Mouse (Mus musculus) kidney, adult 11 months (tissue): Measurements from ENCODE around the gene Zfp385a.
"Not testable (repeated sequence)": the region's sequence is repeated elsewhere in the genome, so short reads cannot be mapped to it uniquely, and the experiment has no call there.

ENCODE experiments used
- DNase-seq: peaks from one replicate; pipeline ENCODE4 v3.0.0; 2022

The Zfp385a gene

DNA sequence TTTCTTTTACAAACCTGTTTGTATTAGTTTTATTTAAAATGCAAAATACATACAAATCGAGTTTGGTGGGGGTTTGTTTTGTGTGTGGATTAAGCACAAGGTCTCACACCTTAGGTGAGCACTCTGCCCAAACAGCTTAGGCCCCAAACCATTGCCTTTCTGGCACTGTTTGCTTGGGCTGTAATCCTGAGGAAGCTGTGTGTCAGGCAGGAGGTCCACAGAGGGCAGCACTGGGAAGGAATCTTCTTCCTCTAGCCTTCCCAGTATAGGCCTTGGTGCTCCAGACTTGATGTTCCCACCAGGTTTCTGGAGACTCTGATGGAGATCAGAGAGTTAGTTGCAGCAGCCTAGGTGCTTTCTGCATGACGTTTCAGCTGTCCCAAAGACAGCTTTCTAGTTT, 55.2 kb downstream of the Zfp385a start:
- DNase-seq = no peak

GRCm38 (mm10) chr15:103284066-103284465, 55.8 kb downstream of the Zfp385a start:
- no peak for DNase-seq

- DNase-seq = no peak
Observed at GRCm38 (mm10) chr15:103281465-103282205, 58.3 kb downstream of the Zfp385a start.

DNA sequence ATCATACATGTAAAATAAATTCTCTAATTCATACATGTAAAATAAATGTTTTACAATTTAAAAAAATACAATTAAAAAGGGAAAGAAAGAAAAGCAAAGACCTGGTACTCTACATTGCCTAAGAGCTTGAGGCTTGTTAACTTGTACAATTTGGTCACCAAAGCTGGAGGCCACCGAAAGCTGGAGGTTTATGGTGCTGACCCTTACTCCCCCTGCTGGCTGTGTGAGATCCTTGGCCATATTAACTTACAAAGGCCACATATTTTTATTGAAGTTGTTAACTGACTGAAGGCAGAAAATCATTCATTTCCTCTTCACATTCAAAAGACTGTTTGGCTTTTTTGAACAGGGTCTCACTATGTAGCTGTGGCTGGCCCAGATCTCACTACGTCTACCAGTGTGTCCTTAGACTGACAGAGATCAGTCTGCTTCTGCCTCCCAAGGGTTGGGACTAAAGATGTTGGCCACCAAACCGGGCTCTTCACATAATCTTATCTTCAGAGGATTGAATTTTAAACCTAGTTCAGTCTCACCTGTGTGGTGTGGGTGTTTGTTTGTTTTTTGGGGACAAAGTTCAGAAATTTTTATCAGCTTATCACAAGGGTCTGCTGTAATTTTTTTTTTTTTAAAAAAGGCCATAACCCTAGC, 59.0 kb downstream of the Zfp385a start:
- DNase-seq = no peak

DNA sequence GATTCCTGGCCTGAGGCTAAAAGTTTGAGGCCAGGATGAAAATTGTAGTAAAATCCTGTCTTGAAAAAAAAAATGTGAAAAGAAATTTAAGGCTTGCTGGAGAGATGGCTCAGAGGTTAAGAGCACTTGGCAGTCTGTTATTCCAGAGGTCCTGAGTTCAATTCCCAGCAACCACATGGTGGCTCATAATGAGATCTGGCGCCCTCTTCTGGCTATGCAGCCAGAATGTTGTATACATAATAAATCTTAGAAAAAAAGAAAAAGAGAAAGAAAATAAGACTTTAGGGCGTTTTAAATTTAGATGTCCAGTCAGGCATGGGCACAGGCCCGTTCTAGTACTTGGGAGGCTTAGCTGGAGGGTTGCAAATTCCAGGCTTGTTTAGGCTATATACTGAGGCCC, 60.1 kb downstream of the Zfp385a start:
- DNase-seq = no peak

DNA sequence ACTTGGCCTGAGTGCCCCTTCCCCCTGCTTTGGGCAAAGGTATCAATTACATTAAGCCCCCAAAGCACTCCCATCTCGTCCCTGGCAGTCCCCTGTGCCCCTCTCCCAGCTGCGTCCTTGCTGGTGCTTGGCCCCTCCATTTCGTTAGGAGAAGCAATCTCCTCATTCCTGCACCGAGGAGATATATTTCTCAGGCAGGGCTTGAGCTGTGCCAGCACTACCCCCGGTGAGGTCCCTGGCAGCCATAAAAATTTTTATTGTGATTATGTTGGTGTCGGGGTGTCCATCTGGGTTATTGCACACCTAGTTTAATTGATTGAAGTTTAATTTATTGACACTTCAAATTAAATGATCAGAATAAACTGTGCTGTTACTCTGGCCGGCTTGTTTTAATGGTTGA, 61.9 kb downstream of the Zfp385a start:
- DNase-seq = no peak

- DNase-seq = not testable (repeated sequence)
Observed at GRCm38 (mm10) chr15:103275943-103276342, 64.0 kb downstream of the Zfp385a start.

DNA sequence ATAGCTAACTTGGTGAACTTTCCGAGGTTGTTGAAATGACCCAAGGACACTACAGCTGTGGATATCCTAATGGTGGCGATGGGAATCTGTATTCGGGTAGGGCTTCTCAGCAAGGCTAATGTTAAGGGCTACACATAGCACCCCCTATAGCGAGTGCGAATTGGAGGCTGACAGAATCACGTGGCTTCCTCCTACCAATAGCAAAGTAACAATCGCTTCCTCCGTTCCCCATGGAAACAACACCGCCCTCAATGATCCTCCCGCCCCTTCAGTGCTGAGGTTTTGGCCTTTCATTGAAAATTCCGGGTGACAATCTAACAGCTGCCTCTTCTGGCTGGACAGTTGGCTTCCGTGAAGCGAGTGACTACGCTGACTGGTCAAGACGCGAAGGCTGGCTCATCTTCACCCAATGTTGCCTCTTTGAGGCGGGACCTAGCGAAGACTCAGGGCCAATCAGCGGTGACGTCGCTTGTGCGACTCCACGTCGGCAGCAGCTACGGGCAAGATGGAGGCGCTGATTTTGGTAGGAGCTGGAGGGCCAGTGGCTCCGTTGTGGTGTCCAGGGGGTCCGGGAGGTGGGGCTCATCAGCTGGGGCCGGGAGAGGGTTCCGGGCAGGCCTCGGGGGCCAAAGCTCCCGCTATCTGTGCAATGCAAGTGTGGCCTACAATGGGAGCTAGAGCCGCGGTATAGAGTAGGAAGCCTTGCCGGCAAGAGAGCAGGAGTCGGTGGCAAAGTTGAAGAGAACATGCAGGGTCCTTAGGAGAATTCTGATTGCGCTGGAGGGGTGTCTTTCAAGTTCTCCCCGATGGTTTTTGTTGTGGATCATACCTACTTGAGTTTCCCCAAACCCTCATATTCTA, 67.2 kb downstream of the Zfp385a start, which contains the start of gene Copz1:
Copz1 (plus strand) TSS at position 296 of the 861 bp plus-strand sequence.
- peak; percentile 99 for DNase-seq

DNA sequence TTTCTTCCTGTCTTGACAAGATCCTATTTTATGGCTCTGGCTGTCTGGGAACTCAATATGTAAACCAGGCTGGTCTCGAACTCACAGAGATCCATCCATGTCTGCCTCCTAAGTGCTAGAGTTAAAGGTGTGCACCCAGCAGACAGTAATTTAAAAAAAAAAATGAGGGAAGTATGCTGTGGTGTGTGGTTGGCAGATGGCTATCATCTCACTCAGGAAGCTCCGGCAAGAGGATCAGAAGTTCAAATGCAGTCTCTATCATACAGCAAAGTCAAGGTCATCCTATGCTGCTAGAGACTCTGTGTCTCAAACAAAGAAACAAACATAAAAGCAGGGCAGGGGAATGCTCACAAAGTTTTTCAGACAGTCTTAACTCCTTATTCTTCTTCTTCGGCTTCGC, 71.0 kb downstream of the Zfp385a start:
- DNase-seq = no peak

- no peak for DNase-seq
Observed at GRCm38 (mm10) chr15:103264794-103265193, 75.1 kb downstream of the Zfp385a start.
